Mouse (Mus musculus) kidney, postnatal 0 days (tissue): ENCODE data around the gene Luzp1. TPM values are rescaled to one million over a fixed set of nuclear protein-coding genes. Genes with fewer than 3 reads are reported as not detected.

Source experiments
- ATAC-seq: fragments of 200-750 bp; cut with Nextera tagmentation; replicated peaks from 2 replicates; pipeline ENCODE4 v1.8.0; 2017; ENCODE audit warnings: low read depth, moderate number of reproducible peaks, moderate TSS enrichment, moderate library complexity; ENCODE audit not compliant: low FRiP score
- DNase-seq: peaks from one replicate; pipeline ENCODE4 v3.0.0-alpha.2; 2016; ENCODE audit warnings: low spot score
- H3K27ac ChIP-seq: fragments of 300-500 bp; sonication (generic); 2 replicates; pipeline ENCODE4 v1.5.1; 2014; ENCODE audit warnings: mild to moderate bottlenecking
- H3K27me3 ChIP-seq: fragments of 300-500 bp; sonication (generic); 2 replicates; pipeline ENCODE4 v1.6.1; 2014; ENCODE audit warnings: low read length, mixed read lengths; ENCODE audit not compliant: insufficient read depth
- H3K36me3 ChIP-seq: fragments of 300-500 bp; sonication (generic); 2 replicates; pipeline ENCODE4 v1.6.1; 2014; ENCODE audit warnings: low read length, mixed read lengths; ENCODE audit not compliant: insufficient read depth
- H3K4me1 ChIP-seq: fragments of 300-500 bp; sonication (generic); replicated peaks from 2 replicates; pipeline ENCODE4 v1.6.1; 2014; ENCODE audit warnings: antibody characterized with exemption, low read length, mixed read lengths; ENCODE audit not compliant: insufficient read depth
- H3K4me2 ChIP-seq: fragments of 300-500 bp; sonication (generic); 2 replicates; pipeline ENCODE4 v1.6.1; 2014; ENCODE audit warnings: mild to moderate bottlenecking, low read length, moderate library complexity, mixed read lengths
- H3K4me3 ChIP-seq: fragments of 300-500 bp; sonication (generic); replicated peaks from 2 replicates; pipeline ENCODE4 v1.5.1; 2014; ENCODE audit warnings: low read depth, low read length
- H3K9ac ChIP-seq: fragments of 300-500 bp; sonication (generic); 2 replicates; pipeline ENCODE4 v1.6.1; 2014; ENCODE audit warnings: low read depth, low read length
- H3K9me3 ChIP-seq: fragments of 300-500 bp; sonication (generic); replicated peaks from 2 replicates; pipeline ENCODE4 v1.6.1; 2016; ENCODE audit warnings: low read length, inconsistent platforms, mixed read lengths
- CTCF ChIP-seq: IDR thresholded peaks from 2 replicates; pipeline ENCODE4 v1.5.1; 2016; ENCODE audit warnings: antibody characterized with exemption, low read depth, mild to moderate bottlenecking, moderate library complexity
- WGBS: fragments of 180-500 bp; shearing (Covaris S2); extraction: QIAGEN DNeasy Blood & Tissue Kit; methylation state at CpG from one replicate; pipeline ENCODE4 v1.1.7; 2014; 5-methylcytosine and 5-hydroxymethylcytosine counted together
- polyA plus RNA-seq: library from polyadenylated mRNA; unstranded; fragments of >200 nt; fragmentation: Nextera tagmentation; extraction: Ambion mirVana; gene quantifications from 2 replicates; pipeline ENCODE4 v1.2.1, GENCODE M21; 2015

Luzp1 gene
- polyA plus RNA-seq, 1 experiment from 2014 or later = 111 TPM

GRCm38 (mm10) chr4:136568629-136569028 is 99.1 kb downstream of the Luzp1 start:
- H3K36me3 ChIP-seq = peaks cover 34% of the 10 kb centered on the region

GRCm38 (mm10) chr4:136569998-136570397 is 100.4 kb downstream of the Luzp1 start:
- Histone ChIP-seq H3K4me3 (no peak overlapping the region), H3K27me3 (no peaks in the 10 kb centered on the region), H3K9ac (no peak overlapping the region), H3K4me1 (no peaks in the 10 kb centered on the region), H3K9me3 (no peaks in the 10 kb centered on the region), H3K4me2 (no peak overlapping the region), H3K27ac (no peak overlapping the region), H3K36me3 (peaks cover 35% of the 10 kb centered on the region)
- DNase-seq = no peak
- ATAC-seq = no peak
- no peak for TF ChIP-seq CTCF

More at GRCm38 (mm10) chr4:136568629-136569028, 99.1 kb downstream of the Luzp1 start:
- TF ChIP-seq CTCF = peak; percentile 51; the same call in 1 of the 2 replicates
- Histone ChIP-seq H3K4me3 (no peak overlapping the region), H3K4me2 (no peak overlapping the region), H3K9me3 (no peaks in the 10 kb centered on the region), H3K9ac (no peak overlapping the region), H3K27ac (no peak overlapping the region), H3K4me1 (no peaks in the 10 kb centered on the region), H3K27me3 (no peaks in the 10 kb centered on the region)
- ATAC-seq (no peak), DNase-seq (peak; percentile 28)
- 73% methylated on average over 3 of the region's 3 CpGs for WGBS

- no peaks in the 10 kb centered on the region for H3K36me3 ChIP-seq
- ATAC-seq = no peak
- no peak overlapping the region for H3K4me3 ChIP-seq
- H3K27ac ChIP-seq = no peak overlapping the region
- WGBS = 60% methylated on average over 3 of the region's 3 CpGs
- TF ChIP-seq CTCF = no peak
- H3K9me3 ChIP-seq = no peaks in the 10 kb centered on the region
- no peak overlapping the region for H3K9ac ChIP-seq
- peaks cover 3% of the 10 kb centered on the region; the same call in 1 of the 2 replicates for H3K4me1 ChIP-seq
- H3K4me2 ChIP-seq = no peak overlapping the region
- no peaks in the 10 kb centered on the region for H3K27me3 ChIP-seq
- no peak for DNase-seq
Measured at GRCm38 (mm10) chr4:136581885-136582284, 112.3 kb downstream of the Luzp1 start.

GRCm38 (mm10) chr4:136587221-136587827 is 117.8 kb downstream of the Luzp1 start:
- H3K4me2 ChIP-seq = no peak overlapping the region
- H3K4me3 ChIP-seq = no peak overlapping the region
- H3K27me3 ChIP-seq = no peaks in the 10 kb centered on the region
- H3K9me3 ChIP-seq = no peaks in the 10 kb centered on the region
- DNase-seq (no peak), ATAC-seq (no peak)
- no peaks in the 10 kb centered on the region for H3K36me3 ChIP-seq
- 75% methylated on average over 4 of the region's 4 CpGs for WGBS
- no peak overlapping the region for H3K9ac ChIP-seq
- no peak for TF ChIP-seq CTCF
- peaks cover 3% of the 10 kb centered on the region; the same call in 1 of the 2 replicates for H3K4me1 ChIP-seq
- H3K27ac ChIP-seq = no peak overlapping the region

GRCm38 (mm10) chr4:136588003-136588402 is 118.4 kb downstream of the Luzp1 start:
- peaks cover 3% of the 10 kb centered on the region for H3K4me1 ChIP-seq
- 87% methylated on average over 4 of the region's 4 CpGs for WGBS
- H3K4me2 ChIP-seq = no peak overlapping the region
- no peaks in the 10 kb centered on the region for H3K27me3 ChIP-seq
- H3K4me3 ChIP-seq = no peak overlapping the region
- H3K9ac ChIP-seq = no peak overlapping the region
- no peaks in the 10 kb centered on the region for H3K9me3 ChIP-seq
- H3K27ac ChIP-seq = no peak overlapping the region
- no peak for TF ChIP-seq CTCF
- H3K36me3 ChIP-seq = no peaks in the 10 kb centered on the region
- DNase-seq (no peak), ATAC-seq (no peak)

GRCm38 (mm10) chr4:136592111-136592510 is 122.5 kb downstream of the Luzp1 start:
- peaks cover 5% of the 10 kb centered on the region for H3K4me1 ChIP-seq
- no peak overlapping the region for H3K9ac ChIP-seq
- H3K4me2 ChIP-seq = no peak overlapping the region
- TF ChIP-seq CTCF = no peak
- H3K27me3 ChIP-seq = no peaks in the 10 kb centered on the region
- no peaks in the 10 kb centered on the region for H3K36me3 ChIP-seq
- DNase-seq (no peak), ATAC-seq (no peak)
- no peak overlapping the region for H3K4me3 ChIP-seq
- H3K27ac ChIP-seq = no peak overlapping the region
- 48% methylated on average over 4 of the region's 4 CpGs for WGBS
- no peaks in the 10 kb centered on the region for H3K9me3 ChIP-seq

GRCm38 (mm10) chr4:136594006-136594405 is 124.4 kb downstream of the Luzp1 start:
- ATAC-seq (no peak), DNase-seq (no peak)
- no peak for TF ChIP-seq CTCF
- no peaks in the 10 kb centered on the region for H3K27me3 ChIP-seq
- H3K4me1 ChIP-seq = peaks cover 5% of the 10 kb centered on the region
- H3K4me3 ChIP-seq = no peak overlapping the region
- H3K9me3 ChIP-seq = no peaks in the 10 kb centered on the region
- no peaks in the 10 kb centered on the region for H3K36me3 ChIP-seq
- no peak overlapping the region for H3K9ac ChIP-seq
- no peak overlapping the region for H3K4me2 ChIP-seq
- no peak overlapping the region for H3K27ac ChIP-seq
- 78% methylated on average over 2 of the region's 2 CpGs for WGBS
